Mouse (Mus musculus) thymus, adult 2 months (tissue): ENCODE results near the gene Lipt2.

Source experiments
- CTCF ChIP-seq: fragments of 200-500 bp; IDR thresholded peaks from 2 replicates; pipeline ENCODE4 v1.5.1; 2012; ENCODE audit warnings: mild to moderate bottlenecking, control low read depth, low read length, moderate library complexity, borderline replicate concordance; ENCODE audit not compliant: control insufficient read depth, poor library complexity, insufficient read depth; ENCODE audit errors: extremely low read depth
- POLR2A ChIP-seq: fragments of 200-500 bp; IDR thresholded peaks from 2 replicates; pipeline ENCODE4 v1.6.1; 2012; ENCODE audit warnings: mild to moderate bottlenecking, low read length, control low read depth, moderate library complexity; ENCODE audit not compliant: control insufficient read depth, poor library complexity, insufficient read depth; ENCODE audit errors: extremely low read depth

DNA sequence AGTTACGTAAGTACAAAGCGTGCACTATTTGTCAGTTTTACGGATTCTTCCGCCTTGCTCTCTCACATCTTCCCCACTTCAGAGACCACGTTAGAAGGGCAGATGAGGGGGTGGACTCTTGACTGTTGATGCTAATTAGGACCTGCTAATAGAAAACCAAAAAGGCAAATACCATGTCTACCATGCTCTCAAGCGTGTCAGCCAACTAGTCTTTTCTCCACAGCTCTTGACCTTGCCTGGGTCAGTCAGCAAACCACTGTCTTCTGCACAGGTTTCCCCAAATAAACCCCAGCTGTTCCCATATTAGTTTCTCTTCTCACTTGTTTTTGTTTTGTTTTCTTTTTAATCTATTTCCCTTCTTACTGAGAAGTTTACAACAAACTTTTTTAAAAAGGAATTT lies 44.8 kb upstream of the Lipt2 start:
- TF ChIP-seq POLR2A (no peak), CTCF (no peak)
